Mouse (Mus musculus) bone marrow, adult 2 months (tissue): Measurements from ENCODE around the gene Rdh5.

Source experiments
- CTCF ChIP-seq: fragments of 200-500 bp; IDR thresholded peaks from 2 replicates; pipeline ENCODE4 v1.5.1; 2011; ENCODE audit warnings: low read length, control low read depth; ENCODE audit not compliant: control insufficient read depth, insufficient read depth
- POLR2A ChIP-seq: fragments of 200-500 bp; IDR thresholded peaks from 2 replicates; pipeline ENCODE4 v1.6.1; 2011; ENCODE audit warnings: low read depth, mild to moderate bottlenecking, control low read depth, low read length, borderline replicate concordance; ENCODE audit not compliant: control insufficient read depth

DNA sequence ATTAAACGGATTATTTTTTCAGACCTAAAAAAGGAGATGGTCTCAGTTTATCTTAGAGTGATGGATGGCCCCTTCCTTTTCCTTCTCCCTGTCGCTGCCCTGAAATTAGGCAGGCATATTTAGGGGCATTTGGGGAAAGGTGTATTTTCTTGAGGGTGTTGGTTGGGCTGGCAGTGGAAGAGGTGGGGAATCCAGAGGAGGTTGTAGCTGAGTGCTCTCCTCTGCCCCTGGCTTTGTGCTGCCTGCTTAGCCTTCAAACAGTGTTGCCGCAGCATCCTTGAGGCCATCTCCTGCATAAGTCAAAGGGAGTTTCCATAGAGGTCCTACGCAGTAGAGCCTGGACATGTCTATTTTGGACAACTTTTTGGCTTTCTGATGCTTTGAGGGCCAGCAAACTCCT lies 9.9 kb downstream of the Rdh5 start:
- TF ChIP-seq CTCF (no peak), POLR2A (no peak)
